Mouse (Mus musculus) liver, postnatal 0 days (tissue): Measurements from ENCODE around the gene 2310034G01Rik.

Experiments used
- CTCF ChIP-seq: sonication (generic); IDR thresholded peaks from 2 replicates; pipeline ENCODE4 v1.5.1; 2016; ENCODE audit warnings: antibody characterized with exemption, low read depth
- EP300 ChIP-seq: IDR thresholded peaks from 2 replicates; pipeline ENCODE4 v1.6.1; 2016; ENCODE audit warnings: antibody characterized with exemption, low read depth, mild to moderate bottlenecking

DNA sequence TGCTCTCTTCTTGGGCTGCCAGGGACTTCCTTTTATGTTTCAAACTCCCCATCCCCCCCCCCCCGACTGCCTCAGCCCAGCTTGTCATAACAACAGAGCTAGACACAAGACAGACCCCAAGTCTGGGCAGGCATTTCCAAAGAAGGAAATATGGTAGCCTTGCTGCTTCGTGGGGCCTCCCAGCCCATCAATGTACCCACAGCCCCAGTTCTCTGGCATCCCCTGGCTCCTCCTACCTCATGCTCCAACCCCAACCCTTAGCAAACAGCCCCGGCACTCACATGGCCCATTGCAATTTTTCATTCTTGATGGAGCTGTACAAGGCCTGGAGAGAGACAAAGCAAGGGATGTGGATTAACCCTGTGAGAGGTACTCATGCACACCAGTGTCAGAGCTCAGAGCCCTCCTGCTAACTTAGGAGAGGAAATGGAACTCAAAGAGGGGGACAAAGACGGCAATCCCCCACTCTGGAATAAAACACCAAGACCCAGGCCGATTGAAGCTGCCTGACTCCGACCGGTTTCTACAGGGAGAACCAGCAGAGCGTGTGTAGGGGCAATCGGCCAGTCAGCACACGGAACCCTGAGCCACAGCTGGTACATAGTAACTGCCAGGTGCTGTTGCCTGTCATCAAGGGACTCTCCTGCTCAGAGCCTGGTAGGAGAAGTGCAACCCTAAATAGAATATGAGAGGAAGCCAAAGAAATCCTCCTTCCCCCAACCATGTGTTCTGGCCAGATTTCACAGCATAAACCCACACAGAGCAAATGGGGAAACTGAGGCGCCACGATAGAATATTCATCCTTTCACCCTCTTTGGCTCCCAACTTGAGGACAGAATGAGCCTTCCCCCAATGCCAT is 34.1 kb downstream of the 2310034G01Rik start:
- TF ChIP-seq CTCF (no peak), EP300 (no peak)
